Mouse (Mus musculus) MN1 (cell line): ENCODE results near the gene Nkx1-1.

Experiments
- DNase-seq: peaks from one replicate; pipeline ENCODE4 v3.0.0-alpha.2; 2016; ENCODE audit warnings: low spot score

Gene Nkx1-1

DNA sequence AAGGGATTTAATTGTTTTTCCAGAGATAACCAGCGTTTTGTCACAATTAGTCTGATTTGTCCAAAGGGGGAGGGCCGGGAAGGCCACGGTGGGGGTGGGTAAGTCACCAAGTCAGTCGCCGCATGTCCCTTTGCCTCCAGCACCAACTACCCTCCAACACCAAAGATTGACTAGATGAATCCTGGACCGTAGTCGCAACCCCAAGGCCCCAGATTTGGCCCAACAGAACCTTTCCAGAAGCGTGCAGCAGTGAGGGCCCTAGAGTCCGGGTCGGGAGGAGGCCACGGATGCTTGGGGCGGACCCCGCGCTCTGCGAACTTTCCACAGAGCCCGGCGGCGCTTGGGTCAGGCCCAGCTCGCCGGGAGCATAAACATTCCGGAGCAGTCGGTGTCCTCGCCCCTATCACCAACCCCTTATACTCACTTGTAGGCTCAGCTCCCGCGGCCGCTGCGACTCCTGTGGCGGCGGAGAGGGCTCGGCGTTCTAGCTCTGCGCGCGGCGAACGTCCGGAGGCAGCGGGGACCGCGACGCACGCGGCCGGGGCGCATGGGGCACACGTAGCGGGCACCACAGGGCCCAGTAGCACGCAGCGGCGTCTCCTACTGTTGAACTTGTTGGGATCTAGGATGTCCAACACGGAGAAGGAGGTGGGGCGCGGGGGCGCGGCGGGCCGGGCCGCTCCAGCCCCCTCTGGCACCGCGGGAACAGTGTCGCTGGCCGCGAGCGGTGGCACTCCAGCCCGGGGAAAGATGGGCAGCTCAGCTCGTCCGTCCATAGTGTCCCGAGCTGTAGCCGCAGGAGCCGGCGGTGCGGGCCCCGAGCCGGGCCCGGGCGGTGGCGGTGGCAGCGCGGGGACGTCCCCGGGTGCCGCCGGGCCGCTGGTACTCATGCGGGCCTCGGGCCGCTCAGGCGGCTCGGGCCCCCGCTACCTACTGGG, at the start of gene Nkx1-1:
Gene Nkx1-1 (minus strand): TSS at position 776 of the 938 bp plus-strand sequence.
- no peak for DNase-seq

DNA sequence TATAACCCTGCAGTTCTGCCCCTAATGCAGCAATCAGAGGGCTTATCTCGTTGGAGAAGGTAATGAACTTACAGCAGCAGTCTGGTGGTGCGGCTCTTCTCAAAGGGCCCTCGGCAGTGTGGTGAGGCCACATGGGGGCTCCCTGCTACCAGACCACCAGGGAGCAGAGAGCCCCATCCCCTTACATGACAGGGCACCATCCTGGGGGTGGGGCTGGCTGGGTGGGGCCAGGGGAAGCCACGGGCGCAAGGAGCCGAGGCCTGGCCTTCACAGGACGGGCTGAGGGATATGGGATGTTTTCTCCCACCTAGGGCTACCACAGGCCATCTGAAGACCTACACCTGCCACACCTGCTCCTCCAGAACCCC, 47.5 kb upstream of the Nkx1-1 start:
- DNase-seq = no peak

DNA sequence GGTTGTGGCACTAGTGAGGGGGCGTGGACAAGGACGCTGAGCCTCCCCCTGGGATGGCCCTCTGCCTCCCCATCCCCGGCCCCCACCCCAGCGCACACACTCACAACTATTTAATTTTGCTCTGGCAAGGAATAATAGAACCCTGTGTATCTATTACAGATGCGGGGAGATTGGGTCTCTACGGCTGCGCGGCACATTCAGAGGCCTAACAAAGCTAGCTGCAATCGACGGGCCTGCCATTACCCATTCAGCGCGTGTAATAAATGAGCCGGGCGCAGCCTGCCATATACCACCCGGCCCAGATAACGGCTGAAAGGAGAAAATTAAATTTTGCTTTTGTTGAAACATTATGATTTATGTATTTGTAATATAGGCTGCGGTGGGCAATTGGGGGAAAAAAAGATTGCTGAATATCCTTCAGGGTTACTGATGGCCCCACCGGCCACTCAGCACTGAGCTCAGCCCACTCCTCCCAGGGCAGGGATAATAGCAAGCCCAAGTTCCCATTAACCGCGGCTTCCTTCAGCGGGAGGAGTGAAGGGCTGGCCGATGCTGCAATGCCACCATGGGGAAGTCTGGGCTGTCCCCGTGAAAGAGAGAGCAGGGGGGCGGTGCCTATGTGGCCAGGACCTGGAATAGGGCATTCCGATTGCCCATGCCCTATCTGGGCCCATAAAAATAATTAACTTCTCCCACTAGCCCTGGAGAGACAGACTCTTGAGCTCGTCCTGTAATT, 47.0 kb upstream of the Nkx1-1 start:
- DNase-seq = no peak

DNA sequence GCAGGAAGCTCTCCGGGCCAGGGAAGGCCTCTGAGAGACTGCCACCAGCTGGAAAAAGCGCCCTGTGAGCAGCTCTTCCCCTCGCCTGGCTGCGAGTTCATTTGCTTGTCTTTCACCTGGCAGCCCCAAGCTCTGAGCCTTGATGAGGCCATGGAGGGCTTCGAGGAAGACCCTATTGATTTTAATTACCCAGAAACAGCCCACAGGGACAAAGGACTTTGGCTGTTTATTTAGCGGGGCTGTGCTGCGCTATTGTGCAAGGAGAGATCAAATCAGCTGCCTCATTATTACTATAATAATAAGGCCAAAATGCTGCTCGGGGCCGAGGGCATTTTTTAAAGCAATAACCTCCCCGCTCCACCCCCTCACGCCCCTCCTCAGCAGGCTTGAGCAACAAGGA, 31.7 kb upstream of the Nkx1-1 start:
- no peak for DNase-seq

DNA sequence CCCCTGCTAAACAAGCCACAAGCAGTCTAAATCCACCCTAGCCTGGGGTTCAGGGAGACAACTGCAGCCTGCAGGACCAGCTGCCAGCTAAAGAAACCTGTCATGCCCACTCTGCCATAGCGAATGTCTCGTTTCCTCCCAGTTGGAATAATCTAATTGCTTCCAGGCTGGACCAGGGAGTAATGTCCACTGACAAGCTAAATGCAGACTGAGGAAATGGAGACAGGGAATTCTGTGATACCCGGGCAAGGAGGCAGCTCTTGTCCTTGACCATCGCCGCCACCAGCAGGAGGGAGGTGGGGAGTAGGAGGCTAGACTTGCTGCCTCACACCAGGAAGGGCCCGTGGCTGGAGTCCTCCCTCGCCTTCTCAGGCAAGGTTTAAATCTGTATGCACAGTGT, 30.6 kb upstream of the Nkx1-1 start:
- no peak for DNase-seq

DNA sequence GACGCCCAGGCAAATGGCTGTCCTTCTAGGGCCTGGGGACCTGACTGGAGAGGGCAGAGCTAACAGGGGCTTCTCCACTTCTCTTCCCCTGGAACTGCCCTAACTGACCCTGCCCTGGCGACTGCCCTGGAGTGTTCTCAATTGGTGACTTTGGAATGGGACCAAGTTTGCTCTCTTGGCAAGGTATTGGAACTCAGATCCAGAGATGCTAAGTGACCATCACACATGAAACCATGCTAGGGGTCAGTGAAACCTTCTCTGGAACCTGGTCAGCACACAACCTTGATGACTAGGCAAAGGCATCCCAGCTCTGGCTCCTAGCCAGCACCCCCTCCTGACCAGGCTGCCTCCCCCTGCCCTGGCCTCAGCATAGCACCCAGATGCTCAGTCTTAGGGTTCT, 25.3 kb upstream of the Nkx1-1 start:
- no peak for DNase-seq

DNA sequence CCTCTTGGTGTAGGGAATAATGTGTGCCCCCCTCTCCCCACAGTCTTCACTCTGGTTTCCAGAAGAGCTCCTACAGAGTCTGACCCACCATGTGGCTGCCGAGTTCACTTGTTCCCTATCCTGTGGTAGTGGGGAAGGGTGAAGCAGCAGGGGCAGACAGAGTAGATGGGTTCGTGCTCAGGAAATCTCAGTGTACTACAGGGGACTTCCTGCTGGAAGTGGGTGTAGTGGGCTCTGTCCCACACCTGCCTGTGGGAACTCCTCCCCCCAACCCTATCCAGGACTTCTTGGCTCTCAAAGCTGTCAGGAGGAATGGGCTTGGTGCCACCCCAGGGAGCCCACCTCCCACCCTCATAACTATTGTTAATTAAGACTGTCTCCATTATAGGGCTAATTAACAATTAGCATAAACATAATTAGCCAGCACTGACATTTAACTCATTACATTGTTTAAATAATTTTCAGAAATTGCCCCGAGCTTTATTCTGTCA, 24.4 kb upstream of the Nkx1-1 start:
- DNase-seq = no peak

DNA sequence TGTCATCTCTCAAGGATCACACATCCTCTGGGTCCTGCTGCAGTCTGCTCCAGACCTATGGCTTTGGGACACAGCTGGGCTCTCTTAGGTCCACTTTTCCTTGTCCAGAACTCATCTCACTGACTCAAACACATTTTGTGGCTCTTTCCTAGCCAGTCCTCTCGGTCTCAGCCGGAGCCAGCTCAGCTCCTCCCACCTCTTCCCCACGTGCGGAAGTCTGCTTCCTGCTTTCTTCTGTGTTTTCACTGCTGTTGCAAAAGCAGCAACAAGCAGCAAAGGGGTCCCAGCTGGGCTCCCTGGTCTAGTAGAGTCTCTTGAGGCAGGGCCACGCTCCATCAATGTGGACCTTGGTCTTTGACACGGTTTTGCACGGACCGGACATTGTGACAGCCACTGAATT, 22.0 kb upstream of the Nkx1-1 start:
- no peak for DNase-seq

DNA sequence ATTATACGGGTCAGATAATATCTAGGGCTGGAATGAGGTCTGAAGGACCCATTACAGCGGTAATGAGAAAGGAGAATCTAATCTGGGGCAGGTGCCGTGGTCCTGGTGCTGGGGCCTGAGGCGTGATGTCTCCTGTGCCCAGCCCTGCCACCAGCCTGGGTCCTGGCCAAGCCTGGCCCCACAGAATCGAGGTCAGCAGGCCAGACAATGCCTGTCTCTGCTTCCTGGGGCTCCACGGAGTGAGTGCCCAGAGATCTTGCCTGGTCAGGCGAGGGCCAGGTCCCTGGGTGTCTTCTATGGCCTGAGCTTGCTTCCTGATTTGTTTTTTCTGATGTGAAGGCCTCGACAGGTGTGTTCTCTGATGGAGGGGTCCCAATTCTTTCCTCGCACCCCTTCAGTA, 10.0 kb upstream of the Nkx1-1 start:
- peak; percentile 29 for DNase-seq

DNA sequence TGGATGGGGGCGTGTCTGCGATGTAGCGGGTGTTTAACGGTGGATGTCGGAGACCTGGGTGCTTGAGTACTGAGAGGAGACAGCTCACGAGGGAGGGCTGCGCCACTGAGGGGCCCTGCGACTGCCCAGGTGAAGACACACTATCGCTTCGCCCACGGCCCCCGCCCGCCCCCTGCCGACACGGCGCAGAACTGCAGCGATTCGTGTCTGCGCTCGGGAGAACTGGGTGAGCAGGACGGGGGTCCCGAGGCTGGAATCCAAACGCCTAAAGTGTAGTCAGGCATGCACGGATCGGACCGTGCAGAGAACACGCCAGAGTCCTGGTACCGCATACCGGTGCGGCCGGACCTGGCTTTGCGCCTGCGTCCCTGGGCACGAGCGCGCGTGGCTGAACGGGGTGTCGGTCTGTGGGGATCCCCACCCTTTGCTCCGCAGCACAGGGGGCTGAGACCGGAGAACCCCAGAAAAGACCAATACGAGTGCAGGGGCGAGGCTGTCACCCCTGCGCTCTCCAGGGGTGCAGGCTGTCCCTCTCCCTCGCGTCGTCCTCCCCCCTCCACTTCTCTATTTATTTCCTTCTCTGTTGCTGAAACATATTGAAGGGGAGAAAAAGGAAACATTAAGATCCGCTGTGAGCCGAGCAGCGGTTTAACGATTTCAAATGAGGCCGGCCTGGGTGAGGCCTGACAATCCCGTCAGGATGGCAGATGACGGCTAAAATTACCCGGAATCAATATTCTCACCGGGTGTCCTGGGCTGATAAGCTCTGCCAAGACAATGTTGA, 9.3 kb upstream of the Nkx1-1 start:
- DNase-seq = peak; percentile 33

DNA sequence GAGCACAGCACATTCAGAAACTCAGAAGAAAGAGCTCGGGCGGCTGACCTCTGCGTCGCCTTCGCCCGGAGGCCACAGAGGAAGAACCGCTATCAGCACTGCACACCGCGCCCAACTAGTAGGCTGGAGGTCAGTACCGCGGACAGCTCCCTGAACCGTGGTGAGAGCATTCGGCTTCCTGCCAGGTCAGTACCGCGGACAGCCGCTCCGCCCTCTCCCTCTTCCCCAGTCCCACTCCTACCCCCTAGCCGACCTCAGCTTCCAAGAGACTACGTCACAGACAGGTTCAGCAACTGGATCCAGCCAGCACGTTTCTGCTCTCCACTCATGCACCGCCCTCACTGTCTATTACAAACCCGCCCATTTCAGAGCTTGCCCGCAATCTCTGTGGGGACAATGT, 4.4 kb upstream of the Nkx1-1 start:
- DNase-seq = peak; percentile 44

DNA sequence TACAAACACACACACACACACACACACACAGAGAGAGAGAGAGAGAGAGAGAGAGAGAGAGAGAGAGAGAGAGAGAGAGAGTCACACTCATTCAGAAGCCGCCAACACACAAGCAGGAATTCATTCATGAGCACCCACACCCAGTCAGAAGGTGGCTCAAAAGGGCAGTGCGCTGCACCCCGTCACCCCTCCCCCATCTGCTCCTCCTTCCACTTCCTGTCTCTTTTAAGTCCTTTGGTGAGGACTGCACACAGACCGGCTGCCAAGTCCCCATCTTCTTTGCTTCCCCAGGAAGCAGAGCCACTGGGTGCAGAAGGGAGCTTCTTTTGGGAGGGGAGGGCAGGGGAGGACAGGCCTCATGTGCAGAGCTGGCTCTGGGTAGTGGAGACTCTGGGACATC, 2.2 kb upstream of the Nkx1-1 start:
- no peak for DNase-seq

DNA sequence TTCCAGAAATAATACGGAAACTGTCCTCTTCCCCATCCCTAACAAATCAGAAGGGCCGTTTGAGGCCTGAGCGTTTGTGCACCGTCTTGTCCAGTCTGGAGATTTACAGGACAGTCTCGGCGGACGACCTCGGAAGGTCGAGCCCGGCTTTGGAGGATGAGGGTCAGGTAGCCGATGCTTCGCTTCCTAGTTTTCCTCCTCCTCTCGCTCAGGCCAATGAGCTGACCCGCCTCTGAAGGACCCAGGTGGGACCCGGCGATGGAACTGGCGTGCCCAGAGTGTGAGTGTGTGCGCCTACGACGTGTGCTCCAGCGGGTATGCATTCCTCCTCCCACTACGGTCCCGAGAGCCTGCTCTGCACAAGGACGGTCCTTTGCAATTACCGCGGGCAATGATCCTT, 1.4 kb upstream of the Nkx1-1 start:
- no peak for DNase-seq

DNA sequence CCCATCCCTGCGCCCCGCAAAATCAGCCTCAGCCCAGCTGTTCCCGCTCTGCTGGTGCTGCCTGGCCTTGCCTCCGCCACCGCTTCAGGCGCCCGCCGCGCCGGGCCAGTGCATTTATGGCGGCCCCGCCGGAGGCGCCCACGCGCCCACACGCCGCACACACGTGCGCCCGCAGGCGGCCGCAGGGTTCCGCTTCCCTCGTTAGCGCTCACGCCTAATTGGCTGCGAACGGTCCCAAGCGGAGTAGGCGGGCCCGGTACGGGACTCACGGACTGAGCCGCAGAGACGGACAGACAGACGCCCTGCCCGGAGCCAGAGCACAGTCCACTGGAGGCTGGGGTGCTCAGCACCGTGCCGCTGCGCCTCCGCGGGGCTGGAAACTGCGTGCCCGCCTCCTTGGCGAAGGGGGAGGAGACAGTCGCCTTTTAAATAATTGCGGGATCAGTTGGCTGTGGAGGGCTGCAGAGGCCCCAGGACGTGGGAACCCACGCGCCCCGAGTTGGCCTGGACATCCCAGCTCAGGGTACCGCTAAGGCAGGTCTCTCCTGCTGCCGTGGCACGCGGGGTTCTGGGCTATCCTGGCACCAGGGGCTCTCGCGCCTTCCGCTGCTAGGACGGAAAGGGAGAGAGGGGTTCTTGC, 485 bp upstream of the Nkx1-1 start:
- DNase-seq = no peak

DNA sequence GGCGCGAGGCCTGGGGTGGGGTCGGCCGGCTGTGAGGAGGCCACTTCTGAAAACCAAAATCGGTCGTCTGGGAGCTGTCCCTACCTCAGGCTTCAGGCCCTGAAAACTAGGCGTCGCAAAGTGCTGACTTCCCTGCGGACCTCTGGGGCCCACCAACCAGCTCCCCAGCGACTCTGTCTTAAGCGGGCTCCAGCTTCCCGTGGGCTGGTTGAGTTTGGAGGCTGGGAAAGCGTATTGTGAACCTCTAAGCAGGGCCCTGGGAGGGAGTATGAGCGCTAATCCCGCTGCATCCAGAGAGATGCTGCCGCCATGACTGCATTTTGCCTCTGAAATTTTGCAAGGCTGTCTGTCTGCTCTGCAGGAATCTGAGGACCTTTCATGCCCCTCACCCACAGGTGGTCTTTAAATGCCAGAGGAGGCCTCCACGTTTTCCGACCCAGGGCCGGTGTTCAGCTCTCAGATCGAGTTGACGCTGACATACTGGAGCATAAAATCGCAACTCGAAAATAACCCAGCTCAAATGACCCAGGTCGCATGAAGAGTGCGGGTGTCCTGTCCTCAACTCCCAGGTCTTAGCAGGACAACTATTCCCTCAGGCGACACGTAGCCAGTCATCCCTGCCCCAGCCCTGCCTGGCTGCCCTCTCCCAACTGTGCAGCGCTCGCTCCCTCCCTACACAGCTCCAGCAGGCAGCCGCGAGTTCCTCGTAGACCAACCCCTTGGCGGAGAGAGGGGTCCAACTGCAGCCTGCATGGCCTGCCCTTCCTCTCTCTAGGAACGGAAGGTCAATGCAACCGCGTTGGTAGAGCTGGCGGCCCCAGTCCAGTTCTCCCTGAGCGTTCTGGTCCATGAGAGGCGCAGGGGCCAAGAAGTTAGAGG, 1.5 kb downstream of the Nkx1-1 start:
- DNase-seq = no peak

DNA sequence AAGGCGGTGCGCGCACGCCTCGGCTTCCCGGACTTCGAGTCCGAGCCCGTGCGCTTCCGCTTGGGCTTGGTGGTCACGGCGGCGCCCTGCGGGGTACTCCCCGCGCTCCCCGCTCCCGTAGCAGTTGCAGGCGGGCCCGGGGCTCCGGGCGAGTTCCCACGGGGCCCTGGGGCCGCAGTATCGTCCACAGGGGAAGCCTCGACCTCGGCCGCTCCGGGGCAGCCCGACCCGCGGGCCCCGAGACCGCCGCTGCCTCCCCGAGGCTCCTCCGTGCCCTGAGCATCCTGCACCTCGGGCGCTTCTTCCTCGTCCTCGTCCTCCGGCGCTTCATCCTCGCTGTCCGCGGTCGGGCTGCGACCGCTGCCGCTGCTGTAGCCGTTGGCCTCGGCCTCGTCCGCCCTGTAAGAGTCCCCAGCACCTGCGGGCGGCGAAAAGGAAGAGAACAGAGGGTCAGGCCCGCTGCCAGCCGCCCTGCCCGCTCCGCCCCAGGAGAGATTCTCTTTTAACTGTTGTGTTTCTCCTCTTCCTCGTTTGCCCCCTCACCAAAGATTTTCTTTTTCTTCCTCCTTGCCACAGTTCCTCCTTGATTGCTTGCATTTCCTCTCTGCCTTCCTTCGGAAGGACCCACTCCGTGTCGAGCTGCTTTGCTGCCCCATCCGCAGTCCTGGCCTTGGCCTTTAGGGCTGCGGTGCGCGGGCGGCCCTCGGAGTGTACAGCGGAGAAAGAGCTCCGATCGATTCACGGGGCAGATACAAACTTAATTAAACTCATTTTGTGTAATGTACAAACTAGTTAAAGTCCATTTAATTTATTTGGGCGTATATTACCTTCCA, 2.4 kb downstream of the Nkx1-1 start:
- DNase-seq = no peak

DNA sequence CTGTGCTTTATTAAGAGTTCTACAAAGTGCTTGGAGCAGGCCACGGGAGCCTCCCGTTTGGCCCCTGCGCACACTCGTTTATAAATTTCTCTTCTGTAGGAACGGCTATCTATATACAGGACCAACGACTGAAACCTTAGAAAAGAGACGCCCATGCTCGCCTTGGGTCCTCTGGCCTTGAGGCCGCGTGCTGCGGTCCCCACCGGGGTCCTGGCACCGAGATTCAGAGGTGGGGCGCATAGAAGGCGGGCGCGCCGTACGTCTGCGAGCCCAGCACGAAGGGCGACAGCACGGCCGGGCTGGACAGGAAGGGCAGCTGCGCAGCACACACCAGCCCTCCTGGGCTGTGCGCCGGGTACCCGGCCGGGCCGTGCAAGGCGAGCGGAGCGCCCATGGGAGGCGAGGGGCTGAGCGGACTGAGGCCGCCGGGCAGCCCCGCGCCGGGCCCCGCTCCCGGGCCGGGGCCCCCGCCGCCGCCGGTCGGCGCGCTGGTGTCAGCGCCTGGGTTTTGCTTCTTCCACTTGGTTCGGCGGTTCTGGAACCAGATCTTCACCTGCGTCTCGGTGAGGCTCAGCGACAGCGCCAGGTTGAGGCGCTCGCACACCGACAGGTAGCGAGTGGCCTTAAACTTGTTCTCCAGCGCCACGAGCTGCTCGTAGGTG, 3.1 kb downstream of the Nkx1-1 start:
- DNase-seq = no peak

DNA sequence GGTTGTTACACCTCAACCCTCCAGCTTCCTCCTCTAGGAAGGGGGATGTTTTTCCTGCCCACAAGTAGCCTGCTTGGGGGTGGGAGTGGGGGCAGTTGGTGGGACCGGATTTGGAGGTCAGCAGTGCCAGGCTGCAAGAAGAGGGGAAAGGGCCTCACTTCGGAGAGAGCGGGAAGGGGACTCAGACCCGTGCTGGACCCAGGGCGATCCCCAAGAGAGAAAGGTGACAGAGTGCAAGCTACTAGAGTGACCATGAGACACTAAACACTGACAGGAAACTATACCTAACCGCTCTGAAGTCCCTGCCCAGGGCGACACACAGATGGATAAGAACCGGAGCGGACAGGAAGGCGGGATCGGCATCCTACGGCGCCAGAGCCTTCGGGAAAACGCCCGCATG, 3.7 kb downstream of the Nkx1-1 start:
- no peak for DNase-seq

DNA sequence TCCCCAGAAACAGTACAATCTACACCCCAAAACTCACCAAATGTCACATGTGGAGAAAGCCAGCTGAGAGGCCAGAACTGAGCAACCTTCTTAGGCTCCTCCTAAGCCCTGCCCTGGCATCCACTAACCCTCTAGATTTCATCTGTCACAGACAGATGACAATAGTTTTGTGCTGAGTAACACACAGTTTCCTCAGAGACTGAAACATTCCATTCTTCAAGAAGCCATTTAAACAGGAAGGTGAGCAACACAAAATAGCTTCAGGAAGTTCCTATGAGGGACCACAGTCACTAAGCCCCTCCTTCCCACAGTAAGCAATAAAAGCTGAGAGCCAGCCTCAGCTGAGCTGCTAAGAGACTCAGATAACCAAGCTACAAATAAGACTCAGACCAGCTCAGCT, 6.3 kb downstream of the Nkx1-1 start:
- DNase-seq = no peak

DNA sequence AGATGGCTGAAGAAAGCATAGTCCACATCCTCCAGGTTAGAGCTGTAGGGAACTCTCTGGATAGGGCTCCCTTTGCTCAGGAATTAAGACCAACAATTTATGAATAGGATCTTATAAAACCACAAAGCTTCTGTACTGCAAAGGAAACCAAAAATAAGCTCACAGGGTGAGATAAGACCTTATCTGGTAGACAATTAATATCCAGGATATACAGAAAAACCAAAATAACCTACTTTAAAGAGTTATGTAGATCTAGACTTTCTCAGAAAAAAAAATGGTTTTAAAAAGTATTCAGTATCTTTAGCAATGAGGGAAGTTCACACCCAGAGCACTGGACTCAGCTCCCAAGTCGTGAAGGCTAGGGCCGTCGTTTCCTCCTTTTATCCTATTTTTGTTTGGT, 13.5 kb downstream of the Nkx1-1 start:
- DNase-seq = no peak
